In the genomic region with DNA sequence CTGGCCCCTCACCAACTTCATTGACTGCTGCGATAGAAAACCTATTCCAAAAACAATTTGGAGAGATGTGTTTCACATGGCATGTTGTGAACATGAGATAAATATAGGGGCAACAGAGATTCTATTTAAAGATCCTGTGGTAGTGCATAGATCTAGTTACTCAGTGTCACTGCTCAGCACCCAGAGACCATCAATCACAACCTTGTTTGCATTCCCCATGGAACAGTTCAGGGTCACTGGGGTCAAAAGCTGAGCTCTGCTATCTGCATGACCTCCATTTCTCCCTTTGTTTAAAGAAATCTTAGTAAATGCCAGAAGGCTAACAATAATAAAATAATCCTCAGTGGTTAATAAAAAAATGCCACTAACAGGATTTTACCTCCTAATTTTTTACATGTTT, we compare ENCODE assay signal across 31 mouse cellular contexts. TPM values are rescaled to one million over a fixed set of nuclear protein-coding genes. Genes with fewer than 3 reads are reported as not detected.
A peak's percentile ranks its signal among the peaks of the same experiment; 100 is the strongest.
DNase-seq lines count a peak whose midpoint lies in the region; ATAC-seq and TF ChIP-seq lines count a peak whose summit lies in the region.
"Had no signal": no experiment of that assay in that cellular context is flagged by ENCODE, and none has a peak within 500 bp of the region (broad histone marks: within the 10 kb centered on the region; RNA-seq: fewer than 3 reads in every experiment).

No protein-coding gene starts in this region.

- H3K4me1 ChIP-seq in neural tube, embryonic 11.5 days (ENCODE audit: control insufficient read depth, insufficient read depth, low read length), result no peaks in the 10 kb centered on the region
- H3K4me1 ChIP-seq in liver, embryonic 14.5 days (replicated peaks; ENCODE audit: control insufficient read depth in 2 of 2, insufficient read depth in 2 of 2, low read length in 1 of 2), result no peaks in the 10 kb centered on the region; a peak in 1 of 4 replicates
- H3K4me1 ChIP-seq: forebrain, embryonic 13.5 days; heart, embryonic 12.5 days; hindbrain, embryonic 12.5 days; intestine, embryonic 15.5 days; midbrain, embryonic 12.5 days had no signal

- no peak overlapping the region for H3K4me2 ChIP-seq in neural tube, embryonic 11.5 days (ENCODE audit: low read depth)
- H3K4me2 ChIP-seq in liver, embryonic 14.5 days (ENCODE audit: low read depth), result no peak overlapping the region
- H3K4me2 ChIP-seq: forebrain, embryonic 13.5 days; heart, embryonic 12.5 days; hindbrain, embryonic 12.5 days; intestine, embryonic 15.5 days; midbrain, embryonic 12.5 days had no signal

- H3K27ac ChIP-seq in neural tube, embryonic 11.5 days (ENCODE audit: low read depth, low read length), result no peak overlapping the region
- H3K27ac ChIP-seq in liver, embryonic 14.5 days, result no peak overlapping the region
- H3K27ac ChIP-seq: forebrain, embryonic 13.5 days; hindbrain, embryonic 12.5 days; intestine, embryonic 15.5 days; midbrain, embryonic 12.5 days had no signal

- H3K4me3 ChIP-seq in neural tube, embryonic 11.5 days (ENCODE audit: low read depth, low read length), result no peak overlapping the region
- H3K4me3 ChIP-seq in liver, embryonic 14.5 days (ENCODE audit: insufficient read depth in 1 of 2, low read depth in 2 of 2, low read length in 2 of 2), result no peak overlapping the region
- H3K4me3 ChIP-seq: forebrain, embryonic 13.5 days; heart, embryonic 12.5 days; hindbrain, embryonic 12.5 days; intestine, embryonic 15.5 days; midbrain, embryonic 12.5 days had no signal

- H3K36me3 ChIP-seq in neural tube, embryonic 11.5 days (ENCODE audit: control insufficient read depth, insufficient read depth, low read length), result no peaks in the 10 kb centered on the region
- no peaks in the 10 kb centered on the region for H3K36me3 ChIP-seq in liver, embryonic 14.5 days (replicated peaks; ENCODE audit: control insufficient read depth, insufficient read depth, low read depth)
- H3K36me3 ChIP-seq: heart, embryonic 12.5 days; hindbrain, embryonic 12.5 days; intestine, embryonic 15.5 days; midbrain, embryonic 12.5 days had no signal

- 67% methylated on average over 1 of the region's 1 CpGs for WGBS in neural tube, embryonic 11.5 days
- WGBS in liver, embryonic 14.5 days (ENCODE audit: insufficient replicate concordance), result 66% methylated on average over 1 of the region's 1 CpGs

- no peaks in the 10 kb centered on the region for H3K27me3 ChIP-seq in neural tube, embryonic 11.5 days (ENCODE audit: control insufficient read depth, insufficient read depth, low read length)
- no peaks in the 10 kb centered on the region for H3K27me3 ChIP-seq in liver, embryonic 14.5 days (ENCODE audit: control insufficient read depth, insufficient read depth, low read length)
- H3K27me3 ChIP-seq: forebrain, embryonic 13.5 days; heart, embryonic 12.5 days; hindbrain, embryonic 12.5 days; intestine, embryonic 15.5 days; midbrain, embryonic 12.5 days had no signal

- no peak for ATAC-seq in neural tube, embryonic 11.5 days (ENCODE audit: insufficient read depth, low FRiP score, low TSS enrichment)
- peak; percentile 67; the same call in 1 of the 2 replicates for ATAC-seq in liver, embryonic 14.5 days (ENCODE audit: insufficient read depth)
- ATAC-seq: forebrain, embryonic 13.5 days; intestine, embryonic 15.5 days had no signal

- H3K9ac ChIP-seq in neural tube, embryonic 11.5 days (ENCODE audit: low read length), result no peak overlapping the region
- no peak overlapping the region for H3K9ac ChIP-seq in liver, embryonic 14.5 days (replicated peaks)
- H3K9ac ChIP-seq: forebrain, embryonic 13.5 days; heart, embryonic 12.5 days; hindbrain, embryonic 12.5 days; intestine, embryonic 15.5 days; midbrain, embryonic 12.5 days had no signal

- TF ChIP-seq EP300 in liver, embryonic 14.5 days (IDR thresholded peaks at IDR 0.05; ENCODE audit: low read depth), result no peak

- intact Hi-C loops in gastrocnemius, postnatal 14 days (cut with DNase I; ENCODE audit: low total_unique reads), result no loop called here

- DNase-seq in gastrocnemius, adult 18-20 months (ENCODE audit: low spot score), result peak; percentile 34
- DNase-seq in gastrocnemius, postnatal 14 days, result no peak
- DNase-seq in neural tube, embryonic 11.5 days (ENCODE audit: low spot score), result peak; percentile 33
- DNase-seq in neural tube, embryonic 10.5 days (ENCODE audit: extremely low spot score, low spot score), result no peak
- DNase-seq in liver, embryonic 14.5 days (ENCODE audit: low read depth in 3 of 3, low spot score in 3 of 3), result peak in 2 of 3 experiments; percentile 19 to 20
- DNase-seq in spleen, postnatal 10 days (ENCODE audit: low spot score in 2 of 2), result no peak
- no peak for DNase-seq in cerebellum, postnatal 4 days (ENCODE audit: low spot score in 2 of 2)
- DNase-seq in kidney, postnatal 14 days, result no peak
- DNase-seq: adrenal gland, postnatal 25 days; cerebellum, adult 9-10 months; gastrocnemius, postnatal 25 days; heart, adult 18-20 months; heart, postnatal 10 days; kidney, adult 8-10 months; kidney, postnatal 10 days; lung, adult 18-20 months; lung, postnatal 10 days; retina, postnatal 1 day; thymus, adult 18-20 months; thymus, postnatal 36 days had no signal

- no peaks in the 10 kb centered on the region for H3K9me3 ChIP-seq in neural tube, embryonic 11.5 days (ENCODE audit: control insufficient read depth, low read length)
- H3K9me3 ChIP-seq in liver, embryonic 14.5 days (ENCODE audit: control insufficient read depth, low read length), result no peaks in the 10 kb centered on the region
- H3K9me3 ChIP-seq: forebrain, embryonic 13.5 days; heart, embryonic 12.5 days; hindbrain, embryonic 12.5 days; intestine, embryonic 15.5 days; midbrain, embryonic 12.5 days had no signal

- TF ChIP-seq CTCF in liver, embryonic 14.5 days (IDR thresholded peaks at IDR 0.05; ENCODE audit: low read depth), result no peak

RNA-seq across cellular contexts. Expression of a gene that starts 29.7 kb away (rescaled TPM):
- total RNA-seq in gastrocnemius, adult 18-20 months (2021), result under 1 TPM in 1 of 2 experiments, not detected in 1; 0.09 TPM
- under 1 TPM; 0.09 to 0.10 TPM for total RNA-seq in gastrocnemius, postnatal 14 days (2021)
- polyA plus RNA-seq in neural tube, embryonic 11.5 days (2014; fragmentation: Nextera tagmentation; extraction: Ambion mirVana), result not detected in 2 replicates
- 0.02 and 0.03 TPM in 2 replicates for polyA plus RNA-seq in liver, embryonic 14.5 days (2012; rRNA removed)
- polyA plus RNA-seq in liver, embryonic 14.5 days (2014; fragmentation: Nextera tagmentation; extraction: Ambion mirVana), result 0.03 and 0.05 TPM in 2 replicates
- total RNA-seq: adrenal gland, postnatal 25 days; common myeloid progenitor, adult 5-6 weeks; heart, adult 18-20 months; layer of hippocampus, adult 18-20 months; layer of hippocampus, postnatal 25 days; left cerebral cortex, postnatal 10 days had no signal
- polyA plus RNA-seq: forebrain, embryonic 13.5 days; frontal cortex, adult 2 months; hindbrain, embryonic 12.5 days; limb, embryonic 11.5 days; midbrain, embryonic 12.5 days had no signal

Comparison
In these comparisons a context has a peak if more than half of its experiments do, and no peak if none do; other contexts are left out.
1. DNase-seq: peak in gastrocnemius, adult 18-20 months (single experiment), neural tube, embryonic 11.5 days (single experiment) and liver, embryonic 14.5 days (2 of 3); none in gastrocnemius, postnatal 14 days (single experiment), neural tube, embryonic 10.5 days (single experiment), spleen, postnatal 10 days (0 of 2), cerebellum, postnatal 4 days (0 of 2) and kidney, postnatal 14 days (single experiment).